Mouse (Mus musculus): ENCODE measurements around the gene Lrmda.

The Lrmda gene

GRCm38 (mm10) chr14:22413220-22413619 lies 393.7 kb downstream of the Lrmda start:
- no peak for DNase-seq (ENCODE audit: low read depth)

GRCm38 (mm10) chr14:22417706-22418105 lies 398.2 kb downstream of the Lrmda start:
- DNase-seq (ENCODE audit: low read depth) = no peak

- no peak for DNase-seq (ENCODE audit: low read depth)
Observed at GRCm38 (mm10) chr14:22421668-22422067, 402.2 kb downstream of the Lrmda start.

- DNase-seq (ENCODE audit: low read depth) = no peak
Observed at GRCm38 (mm10) chr14:22425018-22425534, 405.6 kb downstream of the Lrmda start.

- DNase-seq (ENCODE audit: low read depth) = no peak
Observed at GRCm38 (mm10) chr14:22435441-22435840, 415.9 kb downstream of the Lrmda start.

- DNase-seq (ENCODE audit: low read depth) = no peak
Observed at GRCm38 (mm10) chr14:22435860-22436377, 416.4 kb downstream of the Lrmda start.

- DNase-seq (ENCODE audit: low read depth) = no peak
Observed at GRCm38 (mm10) chr14:22440341-22440999, 421.0 kb downstream of the Lrmda start.

GRCm38 (mm10) chr14:22441859-22442447 lies 422.4 kb downstream of the Lrmda start:
- no peak for DNase-seq (ENCODE audit: low read depth)

GRCm38 (mm10) chr14:22442719-22443118 lies 423.2 kb downstream of the Lrmda start:
- no peak for DNase-seq (ENCODE audit: low read depth)

GRCm38 (mm10) chr14:22444541-22444940 lies 425.0 kb downstream of the Lrmda start:
- peak; percentile 26 for DNase-seq (ENCODE audit: low read depth)

- no peak for DNase-seq (ENCODE audit: low read depth)
Observed at GRCm38 (mm10) chr14:22445161-22445821, 425.8 kb downstream of the Lrmda start.

GRCm38 (mm10) chr14:22445841-22446570 lies 426.5 kb downstream of the Lrmda start:
- no peak for DNase-seq (ENCODE audit: low read depth)

- no peak for DNase-seq (ENCODE audit: low read depth)
Observed at GRCm38 (mm10) chr14:22451603-22452002, 432.1 kb downstream of the Lrmda start.

GRCm38 (mm10) chr14:22464314-22464713 lies 444.8 kb downstream of the Lrmda start:
- DNase-seq (ENCODE audit: low read depth) = no peak

GRCm38 (mm10) chr14:22471041-22471440 lies 451.5 kb downstream of the Lrmda start:
- DNase-seq (ENCODE audit: low read depth) = no peak

- no peak for DNase-seq (ENCODE audit: low read depth)
Observed at GRCm38 (mm10) chr14:22473451-22473850, 453.9 kb downstream of the Lrmda start.

GRCm38 (mm10) chr14:22473991-22474390 lies 454.5 kb downstream of the Lrmda start:
- no peak for DNase-seq (ENCODE audit: low read depth)

- no peak for DNase-seq (ENCODE audit: low read depth)
Observed at GRCm38 (mm10) chr14:22493326-22493725, 473.8 kb downstream of the Lrmda start.

GRCm38 (mm10) chr14:22494290-22494689 lies 474.8 kb downstream of the Lrmda start:
- DNase-seq (ENCODE audit: low read depth) = no peak

GRCm38 (mm10) chr14:22494866-22495265 lies 475.4 kb downstream of the Lrmda start:
- DNase-seq (ENCODE audit: low read depth) = no peak

GRCm38 (mm10) chr14:22495286-22495685 lies 475.8 kb downstream of the Lrmda start:
- no peak for DNase-seq (ENCODE audit: low read depth)

- DNase-seq (ENCODE audit: low read depth) = no peak
Observed at GRCm38 (mm10) chr14:22497636-22498131, 478.2 kb downstream of the Lrmda start.
